Mouse (Mus musculus) olfactory bulb, adult 2 months (tissue): ENCODE measurements around the gene Cotl1.

ENCODE experiments used
- CTCF ChIP-seq: fragments of 200-500 bp; IDR thresholded peaks from 2 replicates; pipeline ENCODE4 v1.5.1; 2012; ENCODE audit warnings: low read depth, mild to moderate bottlenecking, low read length, moderate library complexity; ENCODE audit not compliant: insufficient read depth
- POLR2A ChIP-seq: fragments of 200-500 bp; IDR thresholded peaks from 2 replicates; pipeline ENCODE4 v1.6.1; 2012; ENCODE audit warnings: mild to moderate bottlenecking, low read depth, low read length, moderate library complexity; ENCODE audit not compliant: insufficient read depth

DNA sequence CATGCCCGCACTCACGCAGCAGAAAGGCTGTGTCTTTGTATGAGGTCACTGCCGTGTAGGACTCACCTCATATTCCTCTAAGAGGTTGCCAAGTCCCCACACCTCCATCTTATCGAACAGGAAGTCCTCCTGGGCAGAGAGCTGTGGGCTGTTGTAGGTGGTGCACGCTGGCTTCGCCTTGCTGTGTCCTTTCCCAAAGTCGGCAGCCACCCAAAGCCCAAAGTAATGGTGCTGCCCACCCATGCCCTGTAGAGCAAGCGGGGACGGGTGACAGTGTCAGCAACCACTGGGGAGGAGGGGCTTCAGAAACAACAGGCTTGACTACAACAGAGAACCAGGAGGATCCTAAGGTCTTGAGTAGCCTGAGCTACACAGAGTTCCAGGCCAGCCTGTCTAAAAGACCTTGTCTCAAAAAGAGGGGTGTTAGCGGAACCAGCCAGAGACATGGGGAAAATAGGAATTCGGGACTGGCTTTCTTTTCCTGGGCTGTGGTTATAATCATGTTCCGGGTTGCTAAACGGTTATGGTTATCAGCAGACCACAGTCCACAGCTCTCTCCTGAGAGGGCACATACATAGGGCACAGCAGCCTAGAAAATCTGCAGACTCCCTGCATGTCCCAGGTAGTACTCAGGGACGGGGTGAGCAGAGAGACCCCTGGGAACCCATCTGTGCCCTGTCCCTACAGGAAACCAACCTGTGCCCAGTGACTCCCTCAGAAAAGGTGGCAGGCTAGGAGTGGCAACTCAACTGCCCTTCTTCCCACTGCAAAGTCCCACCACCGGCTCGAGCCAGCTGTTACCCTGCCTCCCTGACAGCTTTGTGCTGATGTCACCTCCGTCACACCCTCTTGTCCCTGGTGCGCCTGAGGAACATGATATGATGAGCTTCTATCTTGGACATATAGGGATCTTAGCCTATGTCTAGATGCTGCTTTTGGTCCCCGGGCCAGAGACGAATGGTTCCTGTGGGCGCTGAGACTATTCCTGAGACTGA lies 77.8 kb downstream of the Cotl1 start:
- TF ChIP-seq CTCF = no peak
- no peak for TF ChIP-seq POLR2A
